9 mouse cellular contexts compared by ENCODE assay signal in genomic region chr4:36951955-36952215, GRCm38 (mm10). TPM values are rescaled to one million over a fixed set of nuclear protein-coding genes. Genes with fewer than 3 reads are reported as not detected.
DNase-seq lines count a peak whose midpoint lies in the region; ATAC-seq and TF ChIP-seq lines count a peak whose summit lies in the region.
"Had no signal": no experiment of that assay in that cellular context is flagged by ENCODE, and none has a peak within 500 bp of the region (broad histone marks: within the 10 kb centered on the region; RNA-seq: fewer than 3 reads in every experiment).

No protein-coding gene starts in this region.

- no peak for TF ChIP-seq CTCF in lung, embryonic 14.5 days (IDR thresholded peaks at IDR 0.05; ENCODE audit: low read depth)

- no peak overlapping the region for H3K27ac ChIP-seq in lung, embryonic 14.5 days (ENCODE audit: low read depth)
- H3K27ac ChIP-seq in forebrain, embryonic 13.5 days: no peak overlapping the region
- H3K27ac ChIP-seq in liver, embryonic 12.5 days: no peak overlapping the region
- H3K27ac ChIP-seq in stomach, embryonic 16.5 days (ENCODE audit: low read length): no peak overlapping the region

- peaks cover 57% of the 10 kb centered on the region for H3K27me3 ChIP-seq in lung, embryonic 14.5 days (ENCODE audit: insufficient read depth, low read length)
- H3K27me3 ChIP-seq in forebrain, embryonic 13.5 days: peaks cover 41% of the 10 kb centered on the region
- H3K27me3 ChIP-seq in liver, embryonic 12.5 days (replicated peaks): peaks cover 47% of the 10 kb centered on the region
- peaks cover 44% of the 10 kb centered on the region for H3K27me3 ChIP-seq in stomach, embryonic 16.5 days (ENCODE audit: control insufficient read depth, insufficient read depth, low read length)

- 1% methylated on average over 7 of the region's 7 CpGs for WGBS in lung, embryonic 14.5 days
- 0% methylated on average over 7 of the region's 7 CpGs for WGBS in forebrain, embryonic 13.5 days
- WGBS in liver, embryonic 12.5 days (ENCODE audit: insufficient replicate concordance): 1% methylated on average over 7 of the region's 7 CpGs
- WGBS in stomach, embryonic 16.5 days: under 1% methylated on average over 7 of the region's 7 CpGs

- H3K9ac ChIP-seq in lung, embryonic 14.5 days: peak overlapping the region; percentile 36
- peak overlapping the region; percentile 68 for H3K9ac ChIP-seq in forebrain, embryonic 13.5 days
- H3K9ac ChIP-seq in liver, embryonic 12.5 days: no peak overlapping the region
- H3K9ac ChIP-seq in stomach, embryonic 16.5 days (ENCODE audit: low read length): no peak overlapping the region

- H3K4me3 ChIP-seq in lung, embryonic 14.5 days (ENCODE audit: low read depth, low read length): peak overlapping the region; percentile 48
- peak overlapping the region; percentile 63 for H3K4me3 ChIP-seq in forebrain, embryonic 13.5 days
- H3K4me3 ChIP-seq in liver, embryonic 12.5 days: peak overlapping the region; percentile 37
- peak overlapping the region; percentile 57 for H3K4me3 ChIP-seq in stomach, embryonic 16.5 days (replicated peaks; ENCODE audit: low read length)

- no peaks in the 10 kb centered on the region for H3K9me3 ChIP-seq in lung, embryonic 14.5 days (ENCODE audit: low read depth, low read length)
- H3K9me3 ChIP-seq in forebrain, embryonic 13.5 days (replicated peaks): no peaks in the 10 kb centered on the region
- H3K9me3 ChIP-seq in liver, embryonic 12.5 days (replicated peaks): no peaks in the 10 kb centered on the region
- no peaks in the 10 kb centered on the region for H3K9me3 ChIP-seq in stomach, embryonic 16.5 days (replicated peaks; ENCODE audit: control insufficient read depth, low read length)

- H3K4me2 ChIP-seq in lung, embryonic 14.5 days: peak overlapping the region; percentile 92
- peak overlapping the region; percentile 94 for H3K4me2 ChIP-seq in forebrain, embryonic 13.5 days
- peak overlapping the region; percentile 62 for H3K4me2 ChIP-seq in liver, embryonic 12.5 days
- peak overlapping the region; percentile 96 for H3K4me2 ChIP-seq in stomach, embryonic 16.5 days (ENCODE audit: low read depth, low read length)

- no peaks in the 10 kb centered on the region; the same call in 1 of the 2 replicates for H3K4me1 ChIP-seq in lung, embryonic 14.5 days (ENCODE audit: insufficient read depth)
- peaks cover 25% of the 10 kb centered on the region; the same call in 1 of the 2 replicates for H3K4me1 ChIP-seq in forebrain, embryonic 13.5 days
- no peaks in the 10 kb centered on the region for H3K4me1 ChIP-seq in liver, embryonic 12.5 days
- peaks cover 8% of the 10 kb centered on the region; the same call in 1 of the 2 replicates for H3K4me1 ChIP-seq in stomach, embryonic 16.5 days (ENCODE audit: control insufficient read depth, insufficient read depth, low read length)

- no peak for ATAC-seq in lung, embryonic 14.5 days (ENCODE audit: insufficient read depth)
- no peak for ATAC-seq in forebrain, embryonic 13.5 days
- no peak for ATAC-seq in liver, embryonic 12.5 days
- no peak for ATAC-seq in stomach, embryonic 16.5 days (ENCODE audit: insufficient read depth, low FRiP score)

- H3K36me3 ChIP-seq in lung, embryonic 14.5 days (ENCODE audit: insufficient read depth): no peaks in the 10 kb centered on the region
- no peaks in the 10 kb centered on the region for H3K36me3 ChIP-seq in forebrain, embryonic 13.5 days (ENCODE audit: poor library complexity, severe bottlenecking)
- H3K36me3 ChIP-seq in liver, embryonic 12.5 days: no peaks in the 10 kb centered on the region
- H3K36me3 ChIP-seq in stomach, embryonic 16.5 days (ENCODE audit: control insufficient read depth, insufficient read depth, low read length): no peaks in the 10 kb centered on the region

- peak; percentile 13 for DNase-seq in lung, embryonic 14.5 days
- DNase-seq in lung, postnatal 14 days: no peak
- no peak for DNase-seq in left cerebral cortex, postnatal 14 days (ENCODE audit: low spot score in 2 of 2)
- no peak for DNase-seq in layer of hippocampus, postnatal 14 days (ENCODE audit: low spot score in 2 of 2)
- DNase-seq: spleen, adult 18-20 months had no signal

- intact Hi-C loops in left cerebral cortex, postnatal 14 days (cut with DNase I): no loop called here

RNA-seq across cellular contexts. Expression of gene Lingo2, which starts 0.3 kb away (rescaled TPM):
- polyA plus RNA-seq in lung, embryonic 14.5 days (2014; fragmentation: Nextera tagmentation; extraction: Ambion mirVana): 0.16 and 0.28 TPM in 2 replicates
- polyA plus RNA-seq in forebrain, embryonic 13.5 days (2015; fragmentation: Nextera tagmentation; extraction: Ambion mirVana): 9.9 and 19.5 TPM in 2 replicates
- polyA plus RNA-seq in liver, embryonic 12.5 days (2016; fragmentation: Nextera tagmentation; extraction: Ambion mirVana): 0.06 and 0.11 TPM in 2 replicates
- polyA plus RNA-seq in stomach, embryonic 16.5 days (2015; fragmentation: Nextera tagmentation; extraction: Ambion mirVana): 0.72 and 0.89 TPM in 2 replicates
- 10 to 100 TPM; 83.0 to 90.7 TPM for total RNA-seq in left cerebral cortex, postnatal 14 days (2021)
- total RNA-seq in layer of hippocampus, postnatal 14 days (2021): 10 to 100 TPM; 40.5 to 44.3 TPM
- total RNA-seq: liver, adult 2 months had no signal
- polyA plus RNA-seq: liver, adult 2 months had no signal

Comparison
In these comparisons a context has a peak if more than half of its experiments do, and no peak if none do; other contexts are left out.
1. H3K9ac ChIP-seq: peak in lung, embryonic 14.5 days (single experiment) and forebrain, embryonic 13.5 days (single experiment); none in liver, embryonic 12.5 days (single experiment) and stomach, embryonic 16.5 days (single experiment).
2. Peak in every context shown above with its lines, with median percentiles within 50 percentile points of each other: H3K4me2 ChIP-seq and H3K4me3 ChIP-seq.